Comparison of ENCODE assay signal across 12 mouse cellular contexts in genomic region chr16:65785959-65786358, GRCm38 (mm10). TPM values are rescaled to one million over a fixed set of nuclear protein-coding genes. Genes with fewer than 3 reads are reported as not detected.
DNase-seq lines count a peak whose midpoint lies in the region; ATAC-seq and TF ChIP-seq lines count a peak whose summit lies in the region.
"Had no signal": no experiment of that assay in that cellular context is flagged by ENCODE, and none has a peak within 500 bp of the region (broad histone marks: within the 10 kb centered on the region; RNA-seq: fewer than 3 reads in every experiment).

No protein-coding gene starts in this region.

- 50% methylated on average over 1 of the region's 1 CpGs for WGBS in hindbrain, postnatal 0 days
- WGBS in hindbrain, embryonic 16.5 days = 56% methylated on average over 1 of the region's 1 CpGs
- 26% methylated on average over 1 of the region's 1 CpGs for WGBS in lung, postnatal 0 days
- WGBS in neural tube, embryonic 15.5 days = 81% methylated on average over 1 of the region's 1 CpGs

- no peaks in the 10 kb centered on the region for H3K27me3 ChIP-seq in hindbrain, postnatal 0 days (ENCODE audit: insufficient read depth, low read length)
- H3K27me3 ChIP-seq in hindbrain, embryonic 16.5 days (replicated peaks; ENCODE audit: control insufficient read depth, insufficient read depth, low read length) = no peaks in the 10 kb centered on the region
- no peaks in the 10 kb centered on the region for H3K27me3 ChIP-seq in lung, postnatal 0 days (replicated peaks; ENCODE audit: insufficient read depth, low read length)
- H3K27me3 ChIP-seq in neural tube, embryonic 15.5 days (replicated peaks) = no peaks in the 10 kb centered on the region
- H3K27me3 ChIP-seq: limb, embryonic 13.5 days had no signal

- no peaks in the 10 kb centered on the region for H3K36me3 ChIP-seq in hindbrain, postnatal 0 days (ENCODE audit: insufficient read depth, low read length)
- H3K36me3 ChIP-seq in hindbrain, embryonic 16.5 days (ENCODE audit: control insufficient read depth, insufficient read depth, low read length) = no peaks in the 10 kb centered on the region
- H3K36me3 ChIP-seq in lung, postnatal 0 days (ENCODE audit: insufficient read depth, low read length) = no peaks in the 10 kb centered on the region
- H3K36me3 ChIP-seq in neural tube, embryonic 15.5 days = no peaks in the 10 kb centered on the region
- H3K36me3 ChIP-seq: limb, embryonic 13.5 days; midbrain, embryonic 10.5 days had no signal

- no peaks in the 10 kb centered on the region for H3K9me3 ChIP-seq in hindbrain, postnatal 0 days (ENCODE audit: low read length)
- no peaks in the 10 kb centered on the region for H3K9me3 ChIP-seq in hindbrain, embryonic 16.5 days (ENCODE audit: control insufficient read depth, low read length)
- H3K9me3 ChIP-seq in lung, postnatal 0 days (ENCODE audit: low read length) = no peaks in the 10 kb centered on the region
- no peaks in the 10 kb centered on the region for H3K9me3 ChIP-seq in neural tube, embryonic 15.5 days (replicated peaks)
- H3K9me3 ChIP-seq: limb, embryonic 13.5 days; midbrain, embryonic 10.5 days had no signal

- no peaks in the 10 kb centered on the region for H3K4me1 ChIP-seq in hindbrain, postnatal 0 days (ENCODE audit: insufficient read depth, low read length)
- no peaks in the 10 kb centered on the region for H3K4me1 ChIP-seq in hindbrain, embryonic 16.5 days (ENCODE audit: control insufficient read depth, insufficient read depth, low read depth, low read length)
- H3K4me1 ChIP-seq in lung, postnatal 0 days (ENCODE audit: insufficient read depth, low read depth, low read length) = no peaks in the 10 kb centered on the region
- no peaks in the 10 kb centered on the region for H3K4me1 ChIP-seq in neural tube, embryonic 15.5 days
- H3K4me1 ChIP-seq: limb, embryonic 13.5 days; midbrain, embryonic 10.5 days had no signal

- H3K4me3 ChIP-seq in hindbrain, postnatal 0 days (ENCODE audit: low read length) = no peak overlapping the region
- H3K4me3 ChIP-seq in hindbrain, embryonic 16.5 days (ENCODE audit: low read length) = no peak overlapping the region
- no peak overlapping the region for H3K4me3 ChIP-seq in lung, postnatal 0 days (ENCODE audit: low read depth, low read length)
- no peak overlapping the region for H3K4me3 ChIP-seq in neural tube, embryonic 15.5 days (replicated peaks)
- H3K4me3 ChIP-seq: limb, embryonic 13.5 days; midbrain, embryonic 10.5 days had no signal

- no peak overlapping the region for H3K4me2 ChIP-seq in hindbrain, postnatal 0 days (ENCODE audit: low read depth, low read length)
- H3K4me2 ChIP-seq in hindbrain, embryonic 16.5 days (ENCODE audit: low read length) = no peak overlapping the region
- no peak overlapping the region for H3K4me2 ChIP-seq in lung, postnatal 0 days (replicated peaks; ENCODE audit: low read depth, low read length)
- H3K4me2 ChIP-seq in neural tube, embryonic 15.5 days = no peak overlapping the region
- H3K4me2 ChIP-seq: limb, embryonic 13.5 days had no signal

- no peak overlapping the region for H3K27ac ChIP-seq in hindbrain, postnatal 0 days
- H3K27ac ChIP-seq in hindbrain, embryonic 16.5 days (ENCODE audit: low read depth, low read length) = no peak overlapping the region
- H3K27ac ChIP-seq in lung, postnatal 0 days (ENCODE audit: low read length) = no peak overlapping the region
- H3K27ac ChIP-seq in neural tube, embryonic 15.5 days (replicated peaks) = no peak overlapping the region
- H3K27ac ChIP-seq: limb, embryonic 13.5 days; midbrain, embryonic 10.5 days had no signal

- no peak for TF ChIP-seq EP300 in lung, postnatal 0 days (IDR thresholded peaks at IDR 0.05)

- peak; percentile 27; the same call in 1 of the 2 replicates for TF ChIP-seq CTCF in hindbrain, postnatal 0 days (IDR thresholded peaks at IDR 0.05; ENCODE audit: low read depth)
- peak; percentile 64 for TF ChIP-seq CTCF in lung, postnatal 0 days (IDR thresholded peaks at IDR 0.05)

- H3K9ac ChIP-seq in hindbrain, postnatal 0 days (replicated peaks; ENCODE audit: low read length) = no peak overlapping the region
- no peak overlapping the region for H3K9ac ChIP-seq in hindbrain, embryonic 16.5 days (ENCODE audit: low read depth, low read length)
- H3K9ac ChIP-seq in lung, postnatal 0 days (replicated peaks; ENCODE audit: low read depth) = no peak overlapping the region
- no peak overlapping the region for H3K9ac ChIP-seq in neural tube, embryonic 15.5 days (replicated peaks)
- H3K9ac ChIP-seq: limb, embryonic 13.5 days had no signal

- DNase-seq in cerebellum, postnatal 10 days = peak; percentile 26 to 27
- no peak for DNase-seq in cerebellum, postnatal 4 days (ENCODE audit: low spot score in 2 of 2)
- no peak for DNase-seq in hindbrain, postnatal 0 days (ENCODE audit: low spot score)
- peak; percentile 64 for DNase-seq in lung, postnatal 0 days (ENCODE audit: low spot score)
- DNase-seq in lung, postnatal 4 days = no peak
- peak; percentile 26 for DNase-seq in lung, postnatal 10 days
- DNase-seq: cerebellum, adult 11-12 months had no signal

- ATAC-seq in hindbrain, postnatal 0 days = no peak
- ATAC-seq in hindbrain, embryonic 16.5 days = no peak
- ATAC-seq in lung, postnatal 0 days = no peak
- ATAC-seq in neural tube, embryonic 15.5 days (ENCODE audit: low FRiP score) = no peak

RNA-seq across cellular contexts. Expression of gene Vgll3, which starts 29.1 kb away (rescaled TPM):
- 2.5 and 3.7 TPM in 2 replicates for total RNA-seq in hindbrain, postnatal 0 days (2014; rRNA removed)
- polyA plus RNA-seq in hindbrain, postnatal 0 days (2015; fragmentation: Nextera tagmentation; extraction: Ambion mirVana) = 1.9 and 2.0 TPM in 2 replicates
- polyA plus RNA-seq in hindbrain, embryonic 16.5 days (2015; fragmentation: Nextera tagmentation; extraction: Ambion mirVana) = 2.5 and 4.8 TPM in 2 replicates
- polyA plus RNA-seq in lung, postnatal 0 days (2015; fragmentation: Nextera tagmentation; extraction: Ambion mirVana) = 5.2 and 5.6 TPM in 2 replicates
- 5.4 and 5.8 TPM in 2 replicates for polyA plus RNA-seq in neural tube, embryonic 15.5 days (2015; fragmentation: Nextera tagmentation; extraction: Ambion mirVana)
- total RNA-seq: neutrophil, adult 5-6 weeks had no signal

Comparison
In these comparisons a context has a peak if more than half of its experiments do, and no peak if none do; other contexts are left out.
1. DNase-seq: peak in cerebellum, postnatal 10 days (2 of 2), lung, postnatal 0 days (single experiment) and lung, postnatal 10 days (single experiment); none in cerebellum, postnatal 4 days (0 of 2), hindbrain, postnatal 0 days (single experiment) and lung, postnatal 4 days (0 of 2).